Mouse (Mus musculus) neural tube, embryonic 14.5 days (tissue): ENCODE results near the gene Stat5a. TPM values are rescaled to one million over a fixed set of nuclear protein-coding genes. Genes with fewer than 3 reads are reported as not detected.

Source experiments
- ATAC-seq: fragments of 200-750 bp; cut with Nextera tagmentation; 2 replicates; pipeline ENCODE4 v1.8.0; 2017; ENCODE audit warnings: low read depth, mild to moderate bottlenecking, moderate TSS enrichment, moderate library complexity
- H3K27ac ChIP-seq: fragments of 300-500 bp; sonication (generic); 2 replicates; pipeline ENCODE4 v1.5.1; 2014; ENCODE audit warnings: low read depth, mild to moderate bottlenecking, control low read depth, low read length, moderate library complexity, mixed read lengths
- H3K27me3 ChIP-seq: fragments of 300-500 bp; sonication (generic); 2 replicates; pipeline ENCODE4 v1.6.1; 2014; ENCODE audit warnings: low read length; ENCODE audit not compliant: control insufficient read depth, insufficient read depth
- H3K36me3 ChIP-seq: fragments of 300-500 bp; sonication (generic); 2 replicates; pipeline ENCODE4 v1.6.1; 2014; ENCODE audit warnings: low read length, mixed read lengths; ENCODE audit not compliant: control insufficient read depth, insufficient read depth
- H3K4me1 ChIP-seq: fragments of 300-500 bp; sonication (generic); 2 replicates; pipeline ENCODE4 v1.6.1; 2014; ENCODE audit warnings: low read length; ENCODE audit not compliant: control insufficient read depth, insufficient read depth
- H3K4me2 ChIP-seq: fragments of 300-500 bp; sonication (generic); 2 replicates; pipeline ENCODE4 v1.6.1; 2014; ENCODE audit warnings: mild to moderate bottlenecking, low read depth, low read length, control low read depth
- H3K4me3 ChIP-seq: fragments of 300-500 bp; sonication (generic); 2 replicates; pipeline ENCODE4 v1.5.1; 2014; ENCODE audit warnings: low read depth, low read length, control low read depth, mixed read lengths
- H3K9ac ChIP-seq: fragments of 300-500 bp; sonication (generic); replicated peaks from 2 replicates; pipeline ENCODE4 v1.6.1; 2014; ENCODE audit warnings: low read depth, mild to moderate bottlenecking, control low read depth, low read length, mixed read lengths
- H3K9me3 ChIP-seq: fragments of 300-500 bp; sonication (generic); 2 replicates; pipeline ENCODE4 v1.6.1; 2016; ENCODE audit warnings: low read length; ENCODE audit not compliant: control insufficient read depth
- WGBS: fragments of 180-500 bp; shearing (Covaris S2); extraction: QIAGEN DNeasy Blood & Tissue Kit; methylation state at CpG from one replicate; pipeline ENCODE4 v1.1.7; 2014; 5-methylcytosine and 5-hydroxymethylcytosine counted together
- polyA plus RNA-seq: library from polyadenylated mRNA; unstranded; fragments of >200 nt; fragmentation: Nextera tagmentation; extraction: Ambion mirVana; gene quantifications from 2 replicates; pipeline ENCODE4 v1.2.1, GENCODE M21; 2014

The Stat5a gene
- polyA plus RNA-seq, 1 experiment from 2014 or later: 1.3 TPM

- Histone ChIP-seq H3K9ac (no peak overlapping the region), H3K4me3 (no peak overlapping the region), H3K27me3 (no peaks in the 10 kb centered on the region), H3K9me3 (no peaks in the 10 kb centered on the region), H3K4me1 (peaks cover 5% of the 10 kb centered on the region; the same call in 1 of the 2 replicates), H3K27ac (no peak overlapping the region), H3K4me2 (no peak overlapping the region), H3K36me3 (no peaks in the 10 kb centered on the region)
- no peak for ATAC-seq
- 90% methylated on average over 16 of the region's 16 CpGs for WGBS
Observed at GRCm38 (mm10) chr11:100819626-100820025, 39.5 kb upstream of the Stat5a start.

GRCm38 (mm10) chr11:100820047-100820446 lies 39.1 kb upstream of the Stat5a start:
- no peaks in the 10 kb centered on the region for H3K27me3 ChIP-seq
- no peak overlapping the region for H3K4me2 ChIP-seq
- H3K27ac ChIP-seq: no peak overlapping the region
- H3K36me3 ChIP-seq: no peaks in the 10 kb centered on the region
- no peak overlapping the region for H3K9ac ChIP-seq
- 81% methylated on average over 8 of the region's 8 CpGs for WGBS
- peaks cover 5% of the 10 kb centered on the region; the same call in 1 of the 2 replicates for H3K4me1 ChIP-seq
- no peaks in the 10 kb centered on the region for H3K9me3 ChIP-seq
- no peak for ATAC-seq
- no peak overlapping the region for H3K4me3 ChIP-seq

GRCm38 (mm10) chr11:100821605-100822220 lies 37.4 kb upstream of the Stat5a start:
- Histone ChIP-seq H3K4me3 (no peak overlapping the region), H3K9me3 (no peaks in the 10 kb centered on the region), H3K4me1 (peaks cover 5% of the 10 kb centered on the region; the same call in 1 of the 2 replicates), H3K36me3 (no peaks in the 10 kb centered on the region), H3K4me2 (no peak overlapping the region), H3K27me3 (no peaks in the 10 kb centered on the region), H3K9ac (no peak overlapping the region), H3K27ac (no peak overlapping the region)
- WGBS: 90% methylated on average over 13 of the region's 13 CpGs
- ATAC-seq: no peak

- Histone ChIP-seq H3K4me1 (0 out of 2 replicates have a peak, but pooled peaks cover under 1% of the 10 kb centered on the region), H3K4me3 (no peak overlapping the region), H3K9ac (no peak overlapping the region), H3K9me3 (no peaks in the 10 kb centered on the region), H3K27me3 (no peaks in the 10 kb centered on the region), H3K27ac (no peak overlapping the region), H3K36me3 (no peaks in the 10 kb centered on the region), H3K4me2 (no peak overlapping the region)
- no peak for ATAC-seq
- 73% methylated on average over 12 of the region's 12 CpGs for WGBS
Observed at GRCm38 (mm10) chr11:100822365-100822764, 36.8 kb upstream of the Stat5a start.

GRCm38 (mm10) chr11:100823543-100824313 lies 35.4 kb upstream of the Stat5a start:
- Histone ChIP-seq H3K9ac (no peak overlapping the region), H3K36me3 (no peaks in the 10 kb centered on the region), H3K4me2 (no peak overlapping the region), H3K4me3 (no peak overlapping the region), H3K27ac (no peak overlapping the region), H3K9me3 (no peaks in the 10 kb centered on the region), H3K4me1 (no peaks in the 10 kb centered on the region), H3K27me3 (no peaks in the 10 kb centered on the region)
- no peak for ATAC-seq
- WGBS: 75% methylated on average over 8 of the region's 8 CpGs

- no peak overlapping the region for H3K4me3 ChIP-seq
- H3K4me2 ChIP-seq: no peak overlapping the region
- no peak overlapping the region for H3K9ac ChIP-seq
- no peaks in the 10 kb centered on the region for H3K27me3 ChIP-seq
- H3K36me3 ChIP-seq: no peaks in the 10 kb centered on the region
- WGBS: 89% methylated on average over 7 of the region's 7 CpGs
- H3K27ac ChIP-seq: no peak overlapping the region
- ATAC-seq: no peak
- H3K9me3 ChIP-seq: no peaks in the 10 kb centered on the region
- H3K4me1 ChIP-seq: no peaks in the 10 kb centered on the region
Observed at GRCm38 (mm10) chr11:100824496-100824895, 34.7 kb upstream of the Stat5a start.

- WGBS: 89% methylated on average over 9 of the region's 9 CpGs
- no peaks in the 10 kb centered on the region for H3K36me3 ChIP-seq
- H3K27ac ChIP-seq: no peak overlapping the region
- ATAC-seq: no peak
- H3K9ac ChIP-seq: no peak overlapping the region
- H3K9me3 ChIP-seq: no peaks in the 10 kb centered on the region
- no peaks in the 10 kb centered on the region for H3K4me1 ChIP-seq
- H3K4me3 ChIP-seq: no peak overlapping the region
- no peaks in the 10 kb centered on the region for H3K27me3 ChIP-seq
- no peak overlapping the region for H3K4me2 ChIP-seq
Observed at GRCm38 (mm10) chr11:100825451-100825850, 33.7 kb upstream of the Stat5a start.

- H3K27me3 ChIP-seq: no peaks in the 10 kb centered on the region
- no peak overlapping the region for H3K27ac ChIP-seq
- no peaks in the 10 kb centered on the region for H3K36me3 ChIP-seq
- 74% methylated on average over 13 of the region's 13 CpGs for WGBS
- H3K9ac ChIP-seq: no peak overlapping the region
- no peak overlapping the region for H3K4me3 ChIP-seq
- no peaks in the 10 kb centered on the region for H3K4me1 ChIP-seq
- H3K9me3 ChIP-seq: no peaks in the 10 kb centered on the region
- ATAC-seq: no peak
- H3K4me2 ChIP-seq: no peak overlapping the region
Observed at GRCm38 (mm10) chr11:100826161-100826866, 32.8 kb upstream of the Stat5a start.

GRCm38 (mm10) chr11:100828676-100829151 lies 30.4 kb upstream of the Stat5a start:
- 0 out of 2 replicates have a peak, but pooled peaks cover 2% of the 10 kb centered on the region for H3K4me1 ChIP-seq
- H3K9ac ChIP-seq: no peak overlapping the region
- ATAC-seq: no peak; the same call in 1 of the 2 replicates
- no peaks in the 10 kb centered on the region for H3K9me3 ChIP-seq
- no peaks in the 10 kb centered on the region for H3K27me3 ChIP-seq
- H3K36me3 ChIP-seq: no peaks in the 10 kb centered on the region
- no peak overlapping the region for H3K27ac ChIP-seq
- H3K4me3 ChIP-seq: no peak overlapping the region
- 65% methylated on average over 10 of the region's 10 CpGs for WGBS
- no peak overlapping the region for H3K4me2 ChIP-seq
